Mouse (Mus musculus) liver, adult (tissue): Measurements from ENCODE around the gene Ceacam16.

Experiments
- GATA4 ChIP-seq: IDR thresholded peaks from 2 replicates; pipeline ENCODE4 v1.6.1; 2014; ENCODE audit warnings: mild to moderate bottlenecking, low read length; ENCODE audit not compliant: insufficient replicate concordance

Ceacam16 gene

GRCm38 (mm10) chr7:19861199-19861598, at the start of gene Ceacam16:
Ceacam16 (minus strand) TSS chr7:19861299.
- no peak for TF ChIP-seq GATA4

DNA sequence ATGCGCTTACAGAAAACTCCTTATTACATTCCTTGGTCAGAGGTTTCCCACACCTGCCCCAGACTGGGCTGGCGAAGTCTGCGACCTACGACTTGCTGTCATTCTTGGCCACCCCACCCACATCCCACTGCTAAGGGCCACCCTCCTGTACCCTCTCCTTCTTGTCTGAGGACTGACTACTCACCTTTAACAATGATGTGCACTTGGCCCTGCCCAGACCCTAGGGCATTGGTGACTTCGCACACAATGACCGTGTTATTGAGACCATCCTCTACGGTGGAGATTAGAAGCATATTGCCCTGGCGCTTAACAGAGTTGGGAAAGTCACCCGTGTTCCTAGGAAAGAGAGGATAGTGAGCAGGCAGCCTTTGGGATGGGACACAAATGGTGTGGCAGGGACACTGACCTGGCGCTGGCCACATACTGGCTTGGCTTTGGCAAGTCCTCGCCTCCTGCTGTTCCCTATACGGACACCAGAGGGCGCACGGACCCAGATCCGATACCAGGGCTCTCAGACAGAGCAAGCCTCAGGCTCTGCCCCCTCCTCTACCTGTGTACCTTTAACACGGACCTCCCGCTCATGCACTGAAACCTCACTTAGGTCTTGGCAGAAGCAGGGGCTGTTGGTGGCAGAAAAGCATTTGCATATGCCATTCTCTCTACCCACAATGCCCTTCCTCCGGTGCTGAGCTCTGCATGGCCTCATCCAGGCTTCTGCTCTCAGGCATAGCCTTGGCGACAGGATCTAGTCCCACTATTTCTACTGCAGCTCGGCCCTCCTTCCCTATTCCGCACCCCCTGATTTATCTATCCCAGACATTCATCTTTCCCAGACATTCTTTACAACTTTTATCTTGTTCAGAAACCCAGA, 49.6 kb upstream of the Ceacam16 start:
- no peak for TF ChIP-seq GATA4

DNA sequence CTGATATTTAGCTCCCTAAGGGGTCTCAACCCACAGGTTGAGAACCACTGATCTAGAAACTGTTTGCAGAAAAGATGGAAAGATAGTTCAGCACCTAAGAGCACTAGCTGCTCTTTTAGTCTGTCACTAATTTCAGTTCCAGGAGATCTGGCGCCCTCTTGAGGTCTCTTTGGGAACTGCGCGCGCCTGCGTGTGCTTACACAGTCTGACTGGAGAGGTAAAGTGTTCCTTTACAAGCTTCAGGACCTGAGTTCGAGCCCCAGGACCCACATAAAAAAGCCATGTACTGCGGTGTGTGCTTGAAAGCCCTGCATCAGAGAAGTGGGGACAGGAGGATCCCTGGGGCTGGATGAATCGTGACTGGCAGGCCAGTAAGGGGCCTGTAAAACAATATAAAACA, 28.8 kb upstream of the Ceacam16 start:
- TF ChIP-seq GATA4 = no peak

DNA sequence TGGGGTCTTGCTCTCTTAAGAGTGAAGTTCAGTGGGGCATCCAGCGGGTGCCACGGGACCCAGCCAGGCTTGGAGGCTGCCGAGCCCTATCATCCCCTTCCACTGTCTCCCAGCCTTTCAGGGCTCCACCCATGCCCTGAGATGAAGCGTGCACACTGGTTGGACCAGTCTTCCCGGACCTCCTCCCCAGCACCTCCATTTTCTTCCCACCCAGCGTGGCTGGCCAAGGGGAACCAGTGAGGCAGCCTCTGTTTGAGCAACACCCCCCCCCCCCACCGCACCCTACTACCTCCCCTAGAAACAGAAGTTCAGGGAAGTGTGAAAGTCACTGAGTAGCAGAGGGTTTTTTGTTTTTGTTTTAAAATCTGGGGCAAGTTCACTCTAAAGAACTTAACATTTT, 26.8 kb upstream of the Ceacam16 start, which contains the start of gene Ceacam19:
TSS of gene Ceacam19 (minus strand) at position 117 of the 400 bp plus-strand sequence.
- TF ChIP-seq GATA4 = no peak

GRCm38 (mm10) chr7:19880754-19881153, 19.7 kb upstream of the Ceacam16 start:
- TF ChIP-seq GATA4 = no peak

- TF ChIP-seq GATA4 = no peak
These were observed 15.8 kb upstream of the Ceacam16 start for GRCm38 (mm10) chr7:19876781-19877425.

GRCm38 (mm10) chr7:19875948-19876682, 15.0 kb upstream of the Ceacam16 start:
- TF ChIP-seq GATA4 = no peak

DNA sequence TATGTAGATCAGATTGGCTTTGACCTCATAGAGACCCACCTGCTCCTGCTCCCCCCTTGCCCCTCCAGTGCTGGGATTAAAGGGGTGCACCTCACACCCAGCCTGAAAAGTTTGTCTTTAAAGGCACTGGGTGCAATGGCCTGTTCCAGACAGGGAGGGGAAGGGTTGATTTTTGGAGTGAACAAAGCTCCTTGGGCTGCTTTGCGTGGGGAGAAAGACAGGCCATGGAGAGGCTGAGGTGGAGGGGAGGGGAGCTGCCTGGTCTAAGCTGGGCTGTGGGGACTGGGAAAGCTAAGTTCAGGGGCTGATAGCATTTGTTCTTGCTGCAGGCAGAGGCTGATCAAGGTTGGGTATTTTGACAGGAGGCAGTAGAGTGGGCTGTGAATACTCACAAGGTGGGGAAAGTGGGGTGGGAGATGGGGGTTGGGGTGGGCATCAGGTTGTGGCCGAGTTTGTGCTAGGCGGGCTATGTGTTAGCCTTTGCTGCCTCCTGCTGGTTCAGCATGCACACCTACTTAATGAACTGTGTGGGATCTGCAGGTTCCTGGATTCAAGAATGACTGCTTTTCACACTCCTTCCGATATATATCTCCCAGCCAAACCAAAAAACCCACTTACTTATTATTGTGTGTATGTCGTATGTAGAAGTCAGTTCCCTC, 11.0 kb upstream of the Ceacam16 start:
- TF ChIP-seq GATA4 = no peak

DNA sequence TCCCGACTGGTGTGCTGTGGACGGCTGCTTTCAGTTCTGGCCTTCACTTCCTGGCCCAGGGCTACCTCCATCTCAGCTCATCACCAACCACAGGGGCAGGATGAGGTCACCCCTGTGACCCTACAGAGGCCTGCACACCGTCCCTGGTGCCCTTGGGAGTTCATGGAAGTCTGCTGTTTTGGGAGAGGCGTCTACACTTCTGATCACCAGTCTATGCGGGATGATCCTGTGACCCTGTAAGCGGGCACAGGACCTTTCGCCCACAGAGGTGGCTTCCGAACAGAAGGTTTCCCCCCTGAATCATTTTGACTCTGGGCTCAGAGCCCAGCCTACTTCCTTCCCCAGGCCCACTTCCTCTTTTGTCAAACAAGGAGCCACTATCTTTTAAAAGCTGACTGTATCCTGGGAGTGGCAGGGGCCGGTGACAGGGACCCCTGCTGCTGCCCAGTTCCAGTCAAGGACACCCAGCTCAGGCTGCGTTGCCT, 10.1 kb upstream of the Ceacam16 start:
- TF ChIP-seq GATA4 = peak; percentile 40; the same call in 1 of the 2 replicates

- TF ChIP-seq GATA4 = no peak
These were observed 6.8 kb upstream of the Ceacam16 start for GRCm38 (mm10) chr7:19867751-19868399.

DNA sequence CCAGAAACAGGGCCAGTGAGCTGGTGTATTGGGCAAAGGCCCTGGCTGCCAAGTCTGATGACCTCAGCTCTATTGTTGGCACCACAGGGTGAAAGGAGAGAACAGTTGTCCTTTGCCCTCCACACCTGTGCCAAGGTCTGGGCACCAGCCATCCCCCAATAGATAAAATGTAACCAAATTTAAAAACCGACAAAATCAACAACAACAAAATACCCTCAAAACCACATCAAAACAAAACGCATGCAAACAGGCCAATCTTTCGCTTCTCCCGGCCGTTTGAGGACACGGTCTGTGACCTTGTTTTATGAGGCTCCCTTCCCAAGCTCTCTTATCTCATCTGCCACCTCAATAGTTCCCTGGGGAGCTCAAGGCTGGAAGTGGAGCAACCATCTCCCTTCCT, 5.4 kb upstream of the Ceacam16 start:
- TF ChIP-seq GATA4 = peak; percentile 70; the same call in 1 of the 2 replicates

DNA sequence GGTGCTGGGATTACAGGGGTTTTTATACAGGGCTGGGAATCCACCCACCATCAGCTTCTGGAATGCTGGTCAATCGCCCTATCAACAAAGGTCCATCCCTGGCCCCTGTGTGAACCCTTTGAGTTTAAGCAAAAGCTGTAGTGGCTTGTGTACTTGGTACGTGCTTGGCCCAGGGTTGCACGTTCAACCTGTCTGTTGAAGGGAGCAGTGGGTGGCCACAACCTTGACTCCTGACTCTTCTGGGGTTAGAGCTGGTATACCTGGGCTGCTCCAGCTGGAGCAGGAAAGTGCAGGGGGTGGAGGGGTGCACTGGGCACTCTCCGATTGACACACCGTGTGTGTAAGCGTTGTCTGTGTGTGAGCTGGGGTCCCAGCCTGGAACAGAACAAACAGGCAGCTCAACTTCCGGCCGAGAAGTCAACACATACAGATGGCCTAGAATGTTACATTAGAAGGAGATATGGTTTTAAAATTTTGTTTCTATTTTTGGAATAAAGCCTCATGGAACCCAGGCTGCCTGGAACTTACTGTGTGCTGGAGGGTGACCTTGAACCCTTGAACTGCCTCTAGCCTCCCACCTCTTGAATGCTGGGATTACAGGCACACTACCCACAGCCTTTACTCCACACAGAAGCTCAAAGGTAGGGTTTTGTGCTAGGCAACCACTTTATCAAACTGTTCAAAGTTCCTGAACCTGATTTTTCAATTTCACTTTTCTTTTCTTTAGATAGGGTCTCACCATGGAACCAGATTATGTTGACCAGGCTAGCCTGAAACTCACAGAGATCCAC, 4.3 kb upstream of the Ceacam16 start:
- TF ChIP-seq GATA4 = no peak

GRCm38 (mm10) chr7:19864241-19864640, 3.1 kb upstream of the Ceacam16 start:
- no peak for TF ChIP-seq GATA4

DNA sequence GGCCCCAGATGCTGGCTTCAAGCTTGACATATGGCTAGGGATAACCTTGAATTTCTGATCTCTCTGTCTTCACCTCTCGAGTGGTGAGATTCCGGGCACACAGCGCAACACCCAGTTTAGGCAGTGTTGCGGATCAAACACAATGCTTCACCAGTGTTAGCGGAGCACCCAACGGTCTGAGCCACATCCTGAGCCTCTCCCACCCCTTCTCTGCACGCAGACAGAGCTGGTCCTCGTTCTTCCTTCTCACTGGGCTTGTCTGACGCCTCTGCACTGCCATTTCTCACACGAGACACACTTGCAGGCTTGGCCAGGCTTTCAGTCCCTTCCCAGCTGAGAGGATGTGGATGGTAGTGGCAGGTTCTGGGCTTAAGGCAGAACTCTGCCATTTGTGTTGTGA, 1.4 kb downstream of the Ceacam16 start:
- TF ChIP-seq GATA4 = no peak

DNA sequence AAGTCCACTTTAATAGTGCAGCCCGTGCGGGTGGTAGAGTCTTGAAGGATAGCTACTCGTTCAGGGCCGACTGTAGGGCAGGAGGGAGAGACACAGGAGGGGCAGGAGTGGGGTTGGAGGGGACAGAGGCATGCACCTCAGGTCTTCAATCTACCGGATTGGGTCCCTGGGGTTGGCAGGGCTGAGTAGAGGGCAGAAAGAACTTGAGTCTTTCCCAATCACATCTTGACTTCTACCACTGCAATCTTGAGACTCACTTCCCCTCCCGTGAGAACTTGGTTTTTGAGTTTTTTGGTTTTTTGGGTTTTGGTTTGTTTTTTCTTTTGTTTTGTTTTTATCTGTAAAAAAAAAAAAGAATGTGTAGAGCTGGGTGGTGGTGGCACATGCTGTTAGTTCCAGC, 4.8 kb downstream of the Ceacam16 start:
- no peak for TF ChIP-seq GATA4
